Mouse (Mus musculus) hindbrain, postnatal 0 days (tissue): Measurements from ENCODE around the gene Clk2. TPM values are rescaled to one million over a fixed set of nuclear protein-coding genes. Genes with fewer than 3 reads are reported as not detected.
"Not testable (repeated sequence)": the region's sequence is repeated elsewhere in the genome, so short reads cannot be mapped to it uniquely, and the experiment has no call there.

Experiments used
- ATAC-seq: fragments of 200-750 bp; cut with Nextera tagmentation; 2 replicates; pipeline ENCODE4 v1.8.0; 2017; ENCODE audit warnings: mild to moderate bottlenecking, moderate TSS enrichment, moderate library complexity
- DNase-seq: peaks from one replicate; pipeline ENCODE4 v3.0.0-alpha.2; 2015; ENCODE audit warnings: low spot score
- H3K27ac ChIP-seq: fragments of 300-500 bp; sonication (generic); 2 replicates; pipeline ENCODE4 v1.5.1; 2014; ENCODE audit warnings: mild to moderate bottlenecking
- H3K27me3 ChIP-seq: fragments of 300-500 bp; sonication (generic); 2 replicates; pipeline ENCODE4 v1.6.1; 2014; ENCODE audit warnings: low read length, mixed read lengths; ENCODE audit not compliant: insufficient read depth
- H3K36me3 ChIP-seq: fragments of 300-500 bp; sonication (generic); 2 replicates; pipeline ENCODE4 v1.6.1; 2014; ENCODE audit warnings: low read length, mixed read lengths; ENCODE audit not compliant: insufficient read depth
- H3K4me1 ChIP-seq: fragments of 300-500 bp; sonication (generic); 2 replicates; pipeline ENCODE4 v1.6.1; 2014; ENCODE audit warnings: antibody characterized with exemption, low read length, mixed read lengths; ENCODE audit not compliant: insufficient read depth
- H3K4me2 ChIP-seq: fragments of 300-500 bp; sonication (generic); 2 replicates; pipeline ENCODE4 v1.6.1; 2014; ENCODE audit warnings: low read depth, mild to moderate bottlenecking, low read length, moderate library complexity, mixed read lengths
- H3K4me3 ChIP-seq: fragments of 300-500 bp; sonication (generic); 2 replicates; pipeline ENCODE4 v1.5.1; 2014; ENCODE audit warnings: low read length
- H3K9ac ChIP-seq: fragments of 300-500 bp; sonication (generic); replicated peaks from 2 replicates; pipeline ENCODE4 v1.6.1; 2014; ENCODE audit warnings: mild to moderate bottlenecking, low read length, moderate library complexity, mixed read lengths
- H3K9me3 ChIP-seq: fragments of 300-500 bp; sonication (generic); 2 replicates; pipeline ENCODE4 v1.6.1; 2016; ENCODE audit warnings: low read length, mixed read lengths
- CTCF ChIP-seq: IDR thresholded peaks from 2 replicates; pipeline ENCODE4 v1.5.1; 2016; ENCODE audit warnings: antibody characterized with exemption, control low read depth, low read depth
- WGBS: fragments of 180-500 bp; shearing (Covaris S2); extraction: QIAGEN DNeasy Blood & Tissue Kit; methylation state at CpG from one replicate; pipeline ENCODE4 v1.1.7; 2014; 5-methylcytosine and 5-hydroxymethylcytosine counted together
- polyA plus RNA-seq: library from polyadenylated mRNA; unstranded; fragments of >200 nt; fragmentation: Nextera tagmentation; extraction: Ambion mirVana; gene quantifications from 2 replicates; pipeline ENCODE4 v1.2.1, GENCODE M21; 2015
- total RNA-seq: library from RNA; depleted of rRNA; stranded (reverse); fragments of >200 nt; gene quantifications from 2 replicates; pipeline ENCODE4 v1.2.3, GENCODE M21; 2014

Clk2 gene
- total and polyA plus RNA-seq, 2 experiments from 2014 or later: 13.3 to 43.1 TPM

GRCm38 (mm10) chr3:89159211-89159610, 5.4 kb upstream of the Clk2 start:
- H3K4me3 ChIP-seq: peak overlapping the region; percentile 78
- no peak for TF ChIP-seq CTCF
- peak overlapping the region; percentile 66; the same call in 1 of the 2 replicates for H3K27ac ChIP-seq
- no peaks in the 10 kb centered on the region for H3K36me3 ChIP-seq
- peaks cover 13% of the 10 kb centered on the region for H3K4me1 ChIP-seq
- peak overlapping the region; percentile 68 for H3K9ac ChIP-seq
- under 1% methylated on average over 13 of the region's 13 CpGs for WGBS
- peak overlapping the region; percentile 79 for H3K4me2 ChIP-seq
- DNase-seq (no peak), ATAC-seq (no peak)
- H3K27me3 ChIP-seq: no peaks in the 10 kb centered on the region
- H3K9me3 ChIP-seq: no peaks in the 10 kb centered on the region

- no peaks in the 10 kb centered on the region for H3K36me3 ChIP-seq
- TF ChIP-seq CTCF: peak; percentile 49
- H3K4me2 ChIP-seq: peak within 1 kb of the TSS; percentile 79
- no peaks in the 10 kb centered on the region for H3K27me3 ChIP-seq
- DNase-seq (peak; percentile 91), ATAC-seq (peak; percentile 87)
- H3K4me1 ChIP-seq: peaks cover 14% of the 10 kb centered on the region
- H3K27ac ChIP-seq: peak within 1 kb of the TSS; percentile 66
- WGBS: 2% methylated on average over 63 of the region's 66 CpGs
- H3K4me3 ChIP-seq: peak within 1 kb of the TSS; percentile 78
- peak within 1 kb of the TSS; percentile 68 for H3K9ac ChIP-seq
- no peaks in the 10 kb centered on the region for H3K9me3 ChIP-seq
Observed at GRCm38 (mm10) chr3:89159616-89160344, 4.8 kb upstream of the Clk2 start, which contains the start of gene Hcn3. Gene Hcn3, minus strand, starts transcription at chr3:89160196.

DNA sequence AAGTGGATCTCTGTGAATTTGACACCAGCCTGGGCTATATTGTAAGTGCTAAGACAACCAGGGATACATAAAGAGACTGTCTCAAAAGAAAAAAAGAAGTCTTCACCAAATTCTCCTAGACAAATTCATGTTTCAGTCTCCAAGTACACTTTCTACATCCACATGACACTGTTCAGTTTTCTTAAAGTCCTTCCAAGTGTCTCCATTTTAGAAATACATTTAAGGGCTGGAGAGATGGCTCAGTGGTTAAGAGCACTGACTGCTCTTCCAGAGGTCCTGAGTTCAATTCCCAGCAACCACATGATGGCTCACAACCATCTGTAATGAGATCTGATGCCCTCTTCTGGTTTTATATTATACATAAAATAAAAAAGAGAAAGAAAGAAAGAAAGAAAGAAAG, 3.4 kb upstream of the Clk2 start:
- not testable (repeated sequence) for H3K9me3 ChIP-seq, H3K27me3 ChIP-seq, H3K4me3 ChIP-seq, H3K9ac ChIP-seq, DNase-seq, H3K27ac ChIP-seq, H3K4me2 ChIP-seq, ATAC-seq, H3K36me3 ChIP-seq
- peaks cover 19% of the 10 kb centered on the region for H3K4me1 ChIP-seq

DNA sequence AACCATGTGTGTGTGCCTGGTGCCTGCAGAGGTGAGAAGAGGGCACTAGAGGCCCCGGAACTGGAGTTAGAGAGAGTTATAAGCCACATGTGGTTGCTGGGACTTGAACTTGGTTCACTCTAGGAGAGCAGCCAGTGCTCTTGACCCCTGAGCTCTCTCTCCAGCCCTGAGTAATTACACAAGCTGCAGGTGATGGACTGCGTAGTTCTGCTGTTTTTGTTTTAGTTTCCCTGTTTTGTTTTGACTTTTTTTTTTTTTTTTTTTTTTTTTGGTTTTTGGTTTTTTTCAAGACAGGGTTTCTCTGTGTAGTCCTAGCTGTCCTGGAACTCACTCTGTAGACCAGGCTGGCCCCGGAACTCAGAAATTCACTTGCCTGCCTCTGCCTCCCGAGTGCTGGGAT, 2.8 kb upstream of the Clk2 start:
- Histone ChIP-seq H3K27me3 (no peaks in the 10 kb centered on the region), H3K36me3 (0 out of 2 replicates have a peak, but pooled peaks cover 1% of the 10 kb centered on the region), H3K9me3 (no peaks in the 10 kb centered on the region), H3K4me3 (no peak overlapping the region), H3K4me2 (no peak overlapping the region), H3K4me1 (peaks cover 19% of the 10 kb centered on the region), H3K27ac (no peak overlapping the region), H3K9ac (no peak overlapping the region)
- TF ChIP-seq CTCF: no peak
- ATAC-seq (no peak), DNase-seq (no peak)
- 82% methylated on average over 4 of the region's 4 CpGs for WGBS

GRCm38 (mm10) chr3:89163123-89163522, 1.5 kb upstream of the Clk2 start:
- WGBS: 80% methylated on average over 1 of the region's 1 CpGs
- Histone ChIP-seq H3K4me2 (no peak overlapping the region), H3K4me1 (peaks cover 17% of the 10 kb centered on the region), H3K4me3 (no peak overlapping the region), H3K9ac (no peak overlapping the region), H3K9me3 (no peaks in the 10 kb centered on the region), H3K36me3 (0 out of 2 replicates have a peak, but pooled peaks cover 7% of the 10 kb centered on the region), H3K27me3 (no peaks in the 10 kb centered on the region), H3K27ac (no peak overlapping the region)
- DNase-seq (no peak), ATAC-seq (no peak)
- TF ChIP-seq CTCF: no peak

DNA sequence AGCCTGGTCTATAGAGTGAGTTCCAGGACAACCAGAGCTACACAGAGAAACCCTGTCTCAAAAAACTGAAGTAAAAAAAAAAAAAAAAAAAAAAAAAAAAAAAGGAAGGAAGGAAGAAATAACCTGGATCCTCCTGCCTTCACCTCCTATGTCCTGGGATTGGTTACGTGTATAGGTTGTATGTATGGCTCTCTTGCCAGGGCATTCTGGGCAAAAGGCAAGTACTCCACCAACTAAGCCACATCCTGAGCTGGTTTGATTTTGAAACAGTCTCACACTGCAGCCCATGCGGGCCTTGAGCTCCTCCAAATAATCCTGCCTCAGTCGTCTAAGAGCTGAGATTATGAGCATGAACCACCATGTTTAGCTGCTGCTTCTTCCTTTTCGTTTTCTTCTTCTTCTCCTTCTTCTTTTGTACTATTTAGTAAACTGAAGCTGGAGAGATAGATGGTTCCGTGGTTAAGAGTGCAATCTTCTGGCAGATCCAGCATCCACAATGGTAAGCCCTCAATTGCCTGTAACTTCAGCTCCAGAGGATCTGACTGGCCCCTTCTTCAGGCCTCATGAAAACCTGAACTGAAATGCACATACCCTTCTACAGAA, 851 bp upstream of the Clk2 start:
- DNase-seq (no peak), ATAC-seq (no peak)
- peaks cover 11% of the 10 kb centered on the region for H3K4me1 ChIP-seq
- no peaks in the 10 kb centered on the region for H3K9me3 ChIP-seq
- no peak for TF ChIP-seq CTCF
- H3K4me3 ChIP-seq: peak overlapping the region; percentile 94
- H3K4me2 ChIP-seq: peak overlapping the region; percentile 76
- peaks cover 13% of the 10 kb centered on the region; the same call in 1 of the 2 replicates for H3K36me3 ChIP-seq
- peak overlapping the region; percentile 95; the same call in 1 of the 2 replicates for H3K27ac ChIP-seq
- 74% methylated on average over 5 of the region's 5 CpGs for WGBS
- H3K27me3 ChIP-seq: no peaks in the 10 kb centered on the region
- peak overlapping the region; percentile 89 for H3K9ac ChIP-seq
